Mouse (Mus musculus) gastrocnemius, postnatal 10 days (tissue): Measurements from ENCODE around the gene Nsun7. TPM values are rescaled to one million over a fixed set of nuclear protein-coding genes. Genes with fewer than 3 reads are reported as not detected.

Experiments
- DNase-seq: peaks from one replicate; pipeline ENCODE4 v3.0.0; 2021; ENCODE audit warnings: mixed read lengths
- total RNA-seq, 2 experiments: library from RNA; stranded (reverse); gene quantifications; 2 replicates each; pipeline ENCODE4 v1.2.3; 2021

Gene Nsun7
- total RNA-seq, 2 experiments from 2014 or later, result 0.19 to 0.20 TPM

- DNase-seq, result peak; percentile 55
Observed at GRCm38 (mm10) chr5:66337025-66337968, 77.6 kb downstream of the Nsun7 start.

GRCm38 (mm10) chr5:66337969-66338345 lies 78.3 kb downstream of the Nsun7 start:
- peak; percentile 27 for DNase-seq

- peak; percentile 41 for DNase-seq
Observed at GRCm38 (mm10) chr5:66338583-66338982, 78.9 kb downstream of the Nsun7 start.

- DNase-seq, result no peak
Observed at GRCm38 (mm10) chr5:66340356-66341102, 80.8 kb downstream of the Nsun7 start.

- DNase-seq, result no peak
Observed at GRCm38 (mm10) chr5:66341848-66342247, 82.2 kb downstream of the Nsun7 start.

GRCm38 (mm10) chr5:66342285-66342684 lies 82.6 kb downstream of the Nsun7 start:
- no peak for DNase-seq

- DNase-seq, result no peak
Observed at GRCm38 (mm10) chr5:66344182-66344581, 84.5 kb downstream of the Nsun7 start.

GRCm38 (mm10) chr5:66345140-66345539 lies 85.4 kb downstream of the Nsun7 start:
- DNase-seq, result no peak

GRCm38 (mm10) chr5:66346756-66347155 lies 87.1 kb downstream of the Nsun7 start:
- no peak for DNase-seq

Other genes starting within 250 kb of the Nsun7 start
- 1 to 10 TPM; 1.7 to 2.2 TPM for gene Rbm47, start 86.8 kb upstream of the Nsun7 start, total RNA-seq